Mouse (Mus musculus) cerebellum, adult 11 months (tissue): ENCODE measurements around the gene Fxyd4.

Source experiments
- DNase-seq: peaks from one replicate; pipeline ENCODE4 v3.0.0; 2022

The Fxyd4 gene

GRCm38 (mm10) chr6:117937222-117937932 is at the start of gene Fxyd4:
Fxyd4 (minus strand) TSS chr6:117937692.
- no peak for DNase-seq

- DNase-seq = no peak
Measured at GRCm38 (mm10) chr6:117987173-117987572, 49.7 kb upstream of the Fxyd4 start.

GRCm38 (mm10) chr6:117966729-117967128 is 29.2 kb upstream of the Fxyd4 start:
- DNase-seq = no peak

GRCm38 (mm10) chr6:117963201-117963600 is 25.7 kb upstream of the Fxyd4 start:
- no peak for DNase-seq

- no peak for DNase-seq
Measured at GRCm38 (mm10) chr6:117956851-117957501, 19.5 kb upstream of the Fxyd4 start.

GRCm38 (mm10) chr6:117956161-117956560 is 18.7 kb upstream of the Fxyd4 start:
- DNase-seq = no peak

- DNase-seq = no peak
Measured at GRCm38 (mm10) chr6:117952330-117952729, 14.8 kb upstream of the Fxyd4 start.

- DNase-seq = no peak
Measured at GRCm38 (mm10) chr6:117943899-117944298, 6.4 kb upstream of the Fxyd4 start.

- peak; percentile 66 for DNase-seq
Measured at GRCm38 (mm10) chr6:117942769-117943168, 5.3 kb upstream of the Fxyd4 start.

GRCm38 (mm10) chr6:117938951-117939350 is 1.5 kb upstream of the Fxyd4 start:
- DNase-seq = no peak

GRCm38 (mm10) chr6:117935681-117936612 is 1.5 kb downstream of the Fxyd4 start:
- DNase-seq = no peak

- DNase-seq = no peak
Measured at GRCm38 (mm10) chr6:117934301-117934700, 3.2 kb downstream of the Fxyd4 start.

- no peak for DNase-seq
Measured at GRCm38 (mm10) chr6:117932325-117933051, 5.0 kb downstream of the Fxyd4 start.

- no peak for DNase-seq
Measured at GRCm38 (mm10) chr6:117929945-117930655, 7.4 kb downstream of the Fxyd4 start.

GRCm38 (mm10) chr6:117928746-117929145 is 8.7 kb downstream of the Fxyd4 start:
- DNase-seq = no peak

GRCm38 (mm10) chr6:117927955-117928354 is 9.5 kb downstream of the Fxyd4 start:
- DNase-seq = no peak

GRCm38 (mm10) chr6:117926871-117927491 is 10.5 kb downstream of the Fxyd4 start:
- no peak for DNase-seq

- no peak for DNase-seq
Measured at GRCm38 (mm10) chr6:117922041-117922440, 15.5 kb downstream of the Fxyd4 start.

- DNase-seq = no peak
Measured at GRCm38 (mm10) chr6:117920659-117921640, 16.5 kb downstream of the Fxyd4 start.

- DNase-seq = no peak
Measured at GRCm38 (mm10) chr6:117918043-117918442, 19.4 kb downstream of the Fxyd4 start.
